Mouse (Mus musculus): Measurements from ENCODE around the gene Fam83b.

- TF ChIP-seq POLR2A (IDR thresholded peaks at IDR 0.05; ENCODE audit: low read depth, low read length) (no peak), CTCF (IDR thresholded peaks at IDR 0.05; ENCODE audit: extremely low read depth, insufficient read length, insufficient replicate concordance, low read depth, low read length) (no peak)
Observed at GRCm38 (mm10) chr9:76536032-76536431, 30.9 kb downstream of the Fam83b start.

All from small intestine, adult 2 months (tissue).